Mouse (Mus musculus) layer of hippocampus, postnatal 10 days (tissue): Measurements from ENCODE around the gene Gpr171. TPM values are rescaled to one million over a fixed set of nuclear protein-coding genes. Genes with fewer than 3 reads are reported as not detected.

ENCODE experiments used
- DNase-seq, 2 experiments: peaks; one replicate each; pipeline ENCODE4 v3.0.0; 2021; ENCODE audit warnings: low spot score in 2 of 2
- total RNA-seq, 2 experiments: library from RNA; stranded (reverse); gene quantifications; 2 replicates each; pipeline ENCODE4 v1.2.3; 2021

Gene Gpr171
- total RNA-seq, 2 experiments from 2014 or later: not detected

- peak; percentile 60 to 76 for DNase-seq
These were observed 42.5 kb downstream of the Gpr171 start for GRCm38 (mm10) chr3:59059022-59059541.

GRCm38 (mm10) chr3:59054834-59055535 is 46.6 kb downstream of the Gpr171 start:
- DNase-seq: no peak

Other genes with a start within 250 kb of the Gpr171 start
- gene Clrn1, start 216.5 kb downstream of the Gpr171 start, total RNA-seq: 1 to 10 TPM; 4.0 to 4.1 TPM
- 10 to 100 TPM; 32.7 to 36.9 TPM for gene Med12l, start 96.0 kb downstream of the Gpr171 start, total RNA-seq
- 1 to 10 TPM; 1.1 to 1.6 TPM for gene P2ry14, start 51.8 kb upstream of the Gpr171 start, total RNA-seq
- gene Gpr87, start 93.3 kb upstream of the Gpr171 start, total RNA-seq: not detected
- gene P2ry13, start 109.1 kb upstream of the Gpr171 start, total RNA-seq: 10 to 100 TPM in 1 of 2 experiments, 1 to 10 TPM in 1; 9.2 to 11.4 TPM
- 10 to 100 TPM; 52.7 to 54.8 TPM for gene P2ry12, start 161.1 kb upstream of the Gpr171 start, total RNA-seq
- 1 to 10 TPM; 4.9 to 5.6 TPM for gene Igsf10, start 242.6 kb upstream of the Gpr171 start, total RNA-seq